8 mouse cellular contexts compared by ENCODE assay signal in the genomic region with DNA sequence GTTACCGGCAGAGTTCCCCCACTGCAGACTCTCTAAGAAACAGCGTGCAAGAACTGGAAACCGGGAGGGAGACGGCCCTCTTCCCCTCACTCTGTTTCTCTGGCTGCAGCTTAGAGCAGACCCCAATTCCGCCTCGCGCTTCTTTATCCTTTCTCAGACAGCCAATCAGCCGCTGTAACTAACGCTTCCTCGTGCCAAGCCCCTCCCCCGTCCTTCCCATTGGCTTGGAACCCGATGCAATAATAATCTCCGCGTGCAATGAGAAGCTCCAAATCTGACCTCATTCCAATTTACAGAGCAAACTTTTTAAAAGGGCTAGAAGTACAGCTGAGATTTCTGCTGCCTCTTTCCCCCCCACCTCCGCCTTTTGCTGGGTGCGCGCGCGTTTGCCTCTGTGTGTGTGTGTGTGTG. TPM values are rescaled to one million over a fixed set of nuclear protein-coding genes. Genes with fewer than 3 reads are reported as not detected.
A peak's percentile ranks its signal among the peaks of the same experiment; 100 is the strongest.
DNase-seq lines count a peak whose midpoint lies in the region; ATAC-seq lines count a peak whose summit lies in the region.

TSS of gene Sox4 (minus strand) at position 133 of the 411 bp plus-strand sequence.

- ATAC-seq in intestine, embryonic 16.5 days, result peak; percentile 85

- no peaks in the 10 kb centered on the region for H3K36me3 ChIP-seq in intestine, embryonic 16.5 days (ENCODE audit: control insufficient read depth, insufficient read depth, low read length)

- DNase-seq in adrenal gland, adult 8-10 months, result peak; percentile 95
- peak; percentile 94 for DNase-seq in embryo, embryonic 11.5 days (ENCODE audit: low read depth, low spot score)
- DNase-seq in gonadal fat pad, adult 2 months (ENCODE audit: low read depth), result peak; percentile 70
- DNase-seq in left cerebral cortex, postnatal 25 days (ENCODE audit: low spot score in 2 of 2), result peak; percentile 94 to 98
- peak; percentile 98 for DNase-seq in mesoderm, embryonic 11.5 days (ENCODE audit: low read depth, low spot score)
- peak; percentile 98 for DNase-seq in right cerebral cortex, postnatal 4 days
- peak; percentile 93 for DNase-seq in yolk sac, embryonic 10.5 days (ENCODE audit: low spot score)

- H3K4me1 ChIP-seq in intestine, embryonic 16.5 days (ENCODE audit: control insufficient read depth, insufficient read depth, low read length), result peaks cover 1% of the 10 kb centered on the region

- H3K9me3 ChIP-seq in intestine, embryonic 16.5 days (ENCODE audit: control insufficient read depth, low read length), result no peaks in the 10 kb centered on the region

- no peaks in the 10 kb centered on the region for H3K27me3 ChIP-seq in intestine, embryonic 16.5 days (replicated peaks; ENCODE audit: control insufficient read depth, insufficient read depth, low read length)

- H3K4me3 ChIP-seq in intestine, embryonic 16.5 days (ENCODE audit: low read length), result peak within 1 kb of the TSS; percentile 91

- peak within 1 kb of the TSS; percentile 100 for H3K27ac ChIP-seq in intestine, embryonic 16.5 days (ENCODE audit: low read length)

- intact Hi-C loops in left cerebral cortex, postnatal 25 days (cut with DNase I), result loop anchor here (5.0 kb wide), 3 partner anchors 231 to 1029 kb away; no protein-coding TSS in a partner anchor

- peak within 1 kb of the TSS; percentile 99 for H3K9ac ChIP-seq in intestine, embryonic 16.5 days (ENCODE audit: low read depth, low read length)

- peak within 1 kb of the TSS; percentile 69 for H3K4me2 ChIP-seq in intestine, embryonic 16.5 days (ENCODE audit: low read depth, low read length)

- WGBS in intestine, embryonic 16.5 days, result under 1% methylated on average over 19 of the region's 19 CpGs

RNA-seq across cellular contexts. Expression of gene Sox4, which starts in this region (rescaled TPM):
- total RNA-seq in adrenal gland, adult 8-10 months (2022), result 10 to 100 TPM; 21.8 to 31.1 (median 26.7) TPM
- 15.0 and 19.4 TPM in 2 replicates for polyA plus RNA-seq in gonadal fat pad, adult 2 months (2012; rRNA removed)
- 7.8 and 13.6 TPM in 2 replicates for polyA plus RNA-seq in intestine, embryonic 16.5 days (2015; fragmentation: Nextera tagmentation; extraction: Ambion mirVana)
- total RNA-seq in left cerebral cortex, postnatal 25 days (2021), result 10 to 100 TPM; 24.3 to 24.5 TPM

Comparison
In these comparisons a context has a peak if more than half of its experiments do, and no peak if none do; other contexts are left out.
1. Peak in every context shown above with its lines: DNase-seq, ATAC-seq, H3K4me3 ChIP-seq and H3K27ac ChIP-seq.